Mouse (Mus musculus) ES-E14 (cell line): ENCODE measurements around the gene Syt13. TPM values are rescaled to one million over a fixed set of nuclear protein-coding genes. Genes with fewer than 3 reads are reported as not detected.

Experiments used
- DNase-seq: peaks from one replicate; pipeline ENCODE4 v3.0.0-alpha.2; 2013; ENCODE audit warnings: low read depth, low spot score
- H3K27ac ChIP-seq: 2 replicates; pipeline ENCODE4 v1.5.1; 2012; ENCODE audit warnings: low read depth, mild to moderate bottlenecking, low read length, moderate library complexity, mixed read lengths; ENCODE audit not compliant: poor library complexity, insufficient read depth, severe bottlenecking
- H3K36me3 ChIP-seq: 2 replicates; pipeline ENCODE4 v1.6.1; 2012; ENCODE audit warnings: mild to moderate bottlenecking, low read length, moderate library complexity, mixed read lengths; ENCODE audit not compliant: control insufficient read depth, poor library complexity, insufficient read depth, severe bottlenecking
- H3K4me1 ChIP-seq, 2 experiments: fragments of 150-350 bp in 1 of 2; sonication (generic) in 1 of 2; 2 replicates each; pipeline ENCODE4 v1.6.1; 2012; ENCODE audit warnings: low read length in 2 of 2, mild to moderate bottlenecking in 1 of 2, mixed read lengths in 1 of 2; ENCODE audit not compliant: control insufficient read depth in 2 of 2, insufficient read depth in 2 of 2, poor library complexity in 1 of 2
- H3K4me3 ChIP-seq, 2 experiments: fragments of 150-350 bp in 1 of 2; sonication (generic) in 1 of 2; 2 replicates each; pipeline ENCODE4 v1.5.1; 2012; ENCODE audit warnings: low read length in 2 of 2, low read depth in 1 of 2, mild to moderate bottlenecking in 1 of 2, mixed read lengths in 1 of 2; ENCODE audit not compliant: insufficient read depth in 1 of 2, poor library complexity in 1 of 2, severe bottlenecking in 1 of 2
- H3K9ac ChIP-seq: 2 replicates; pipeline ENCODE4 v1.6.1; 2012; ENCODE audit warnings: low read depth, mild to moderate bottlenecking, low read length, mixed read lengths; ENCODE audit not compliant: poor library complexity, insufficient read depth, severe bottlenecking
- H3K9me3 ChIP-seq: fragments of 150-350 bp; sonication (generic); 2 replicates; pipeline ENCODE4 v1.6.1; 2012; ENCODE audit warnings: low read depth, mild to moderate bottlenecking, low read length; ENCODE audit not compliant: control insufficient read depth, insufficient read depth
- CHD2 ChIP-seq: IDR thresholded peaks from 2 replicates; pipeline ENCODE4 v1.6.1; 2014; ENCODE audit warnings: mild to moderate bottlenecking, low read depth, low read length, inconsistent platforms
- HCFC1 ChIP-seq: IDR thresholded peaks from 2 replicates; pipeline ENCODE4 v1.6.1; 2012; ENCODE audit warnings: low read length, inconsistent platforms, borderline replicate concordance; ENCODE audit not compliant: insufficient read depth
- MAFK ChIP-seq: IDR thresholded peaks from 2 replicates; pipeline ENCODE4 v1.6.1; 2014; ENCODE audit warnings: mild to moderate bottlenecking, low read depth, low read length, inconsistent platforms; ENCODE audit not compliant: insufficient read depth
- ZC3H11A ChIP-seq: IDR thresholded peaks from 2 replicates; pipeline ENCODE4 v1.6.1; 2012; ENCODE audit warnings: low read depth, mild to moderate bottlenecking, inconsistent platforms, low read length, borderline replicate concordance
- ZNF384 ChIP-seq: IDR thresholded peaks from 2 replicates; pipeline ENCODE4 v1.6.1; 2012; ENCODE audit warnings: low read depth, low read length, inconsistent platforms
- in situ Hi-C, 2 experiments: fragments of 600-800 bp; cut with MboI; formaldehyde crosslinking; loops; one replicate each; pipeline ENCODE4 v1.15.1; 2025; ENCODE audit warnings: low sequenced_read_pairs in 2 of 2, inconsistent platforms in 1 of 2; ENCODE audit not compliant: unreplicated experiment in 2 of 2
- total RNA-seq: library from RNA; depleted of rRNA; stranded (reverse); fragments of 300-350 nt; gene quantifications from 2 replicates; pipeline ENCODE4 v1.2.3, GENCODE M21; 2012

The Syt13 gene
- total RNA-seq, 1 experiment = 5.8 TPM

DNA sequence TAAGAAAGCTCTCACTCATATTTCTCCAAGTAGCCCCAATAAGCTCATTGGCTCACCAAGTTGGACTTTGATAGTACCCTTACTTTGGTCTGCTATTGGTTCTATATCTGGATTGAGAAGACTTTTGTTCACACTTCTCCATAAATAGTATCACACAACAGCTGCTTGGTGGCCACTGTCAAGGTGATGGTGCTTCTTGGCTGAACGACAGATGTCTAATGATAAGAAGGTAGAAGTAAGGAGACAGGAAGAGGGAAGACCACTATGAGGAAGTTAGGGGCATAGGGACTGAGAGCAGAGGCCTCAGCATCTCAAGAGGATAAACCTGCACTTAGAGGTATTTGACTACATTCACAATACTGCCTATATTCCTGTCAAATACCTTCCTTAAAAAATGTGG, 49.4 kb downstream of the Syt13 start:
- Histone ChIP-seq H3K9me3 (no peaks in the 10 kb centered on the region), H3K4me3 (no peak overlapping the region), H3K27ac (no peak overlapping the region), H3K4me1 (peaks cover 2 to 13% of the 10 kb centered on the region in 2 experiments; a peak in 2 of 4 replicates), H3K9ac (no peak overlapping the region), H3K36me3 (no peaks in the 10 kb centered on the region)
- DNase-seq = no peak
- TF ChIP-seq ZC3H11A (no peak), CHD2 (no peak), MAFK (no peak), HCFC1 (no peak), ZNF384 (no peak)
- in situ Hi-C loops = no loop called here

DNA sequence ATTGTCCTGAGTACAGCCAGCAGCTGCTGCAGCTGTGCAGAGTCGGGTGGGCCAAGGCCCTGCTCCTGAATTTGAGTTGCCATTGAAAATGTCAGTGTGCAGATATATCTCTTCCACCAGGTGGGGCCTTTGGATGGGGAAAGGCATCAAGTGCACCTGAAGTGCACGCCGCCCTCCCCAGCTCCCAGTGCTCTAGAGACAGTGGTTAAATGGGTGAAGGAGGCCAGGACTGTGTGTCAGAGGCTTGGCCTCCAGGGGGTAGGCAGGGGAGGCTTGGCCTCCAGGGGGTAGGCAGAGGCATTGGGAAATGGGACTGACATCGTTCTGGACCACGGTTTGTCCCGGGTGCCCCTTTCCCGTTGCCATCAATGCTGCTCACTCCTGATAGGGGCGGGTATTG, 51.4 kb downstream of the Syt13 start:
- H3K9ac ChIP-seq = no peak overlapping the region
- no peaks in the 10 kb centered on the region for H3K36me3 ChIP-seq
- TF ChIP-seq ZNF384 (no peak), CHD2 (no peak), HCFC1 (no peak), MAFK (no peak)
- no peak for DNase-seq
- no peak overlapping the region for H3K27ac ChIP-seq
- in situ Hi-C loops = no loop called here
- no peaks in the 10 kb centered on the region for H3K9me3 ChIP-seq
- H3K4me3 ChIP-seq = no peak overlapping the region
- peaks cover 2 to 13% of the 10 kb centered on the region in 2 experiments; a peak in 2 of 4 replicates for H3K4me1 ChIP-seq

DNA sequence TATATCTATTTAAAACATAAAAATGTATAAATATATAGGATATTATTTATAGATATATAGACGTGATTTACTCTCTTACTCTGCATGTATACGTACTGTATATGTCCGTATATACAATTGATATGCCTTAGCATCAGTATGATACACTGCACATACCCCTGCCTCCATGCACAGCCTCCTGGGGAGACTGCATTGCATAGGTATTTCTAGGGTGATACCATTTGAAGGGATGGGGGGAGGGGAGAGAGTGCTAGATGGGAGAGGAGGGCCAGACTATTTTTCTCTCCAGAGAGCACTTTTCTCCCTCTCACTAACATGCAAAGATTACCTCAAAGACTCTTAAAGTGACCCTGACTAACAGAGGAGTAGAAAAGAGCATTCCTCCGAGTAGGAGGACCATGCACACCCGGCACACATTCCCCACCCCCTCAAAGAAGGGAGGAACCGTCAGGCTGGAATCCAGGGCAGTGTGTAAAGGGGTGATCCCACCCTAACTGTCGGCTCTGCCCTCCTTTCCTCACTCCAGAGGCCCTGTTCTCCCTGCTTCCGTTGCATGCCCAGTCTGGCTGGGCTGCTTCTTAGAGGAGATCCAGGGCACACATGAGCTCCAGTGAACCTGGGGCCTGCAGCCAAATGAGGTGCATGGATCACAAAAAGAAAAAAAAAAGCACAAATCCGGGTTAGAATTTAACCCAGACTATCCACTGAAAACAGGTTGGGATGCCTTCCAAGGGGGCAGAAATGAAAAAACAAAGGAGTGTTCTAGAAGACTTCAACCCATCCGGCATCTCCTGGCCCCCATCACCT, 52.3 kb downstream of the Syt13 start:
- in situ Hi-C loops = no loop called here

DNA sequence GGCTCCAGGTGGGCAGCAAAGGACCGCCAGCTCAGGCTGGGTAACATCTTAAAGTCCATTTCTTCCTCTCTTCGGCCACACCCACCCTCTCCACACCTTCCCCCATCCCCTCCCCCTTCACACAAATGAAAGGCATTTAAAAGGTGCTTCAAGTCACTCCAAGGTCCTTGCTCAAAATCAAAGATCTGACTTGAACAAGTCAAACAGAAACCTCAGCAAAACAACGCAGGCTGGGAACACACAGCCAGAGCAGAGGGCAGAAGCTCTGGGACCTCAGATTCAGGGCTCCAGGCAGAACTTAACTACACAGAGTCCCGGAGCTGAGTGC, 52.9 kb downstream of the Syt13 start:
- Histone ChIP-seq H3K36me3 (no peaks in the 10 kb centered on the region), H3K4me3 (no peak overlapping the region), H3K9ac (no peak overlapping the region; the same call in 1 of the 2 replicates), H3K27ac (no peak overlapping the region), H3K4me1 (peaks cover 2 to 13% of the 10 kb centered on the region in 2 experiments; a peak in 3 of 4 replicates), H3K9me3 (no peaks in the 10 kb centered on the region)
- no peak for TF ChIP-seq ZC3H11A
- TF ChIP-seq HCFC1 = no peak
- TF ChIP-seq MAFK = no peak
- TF ChIP-seq ZNF384 = no peak
- TF ChIP-seq CHD2 = no peak
- in situ Hi-C loops = no loop called here
- no peak for DNase-seq

More for the DNA sequence above, 52.3 kb downstream of the Syt13 start:
- H3K9ac ChIP-seq = no peak overlapping the region
- DNase-seq = no peak
- H3K36me3 ChIP-seq = no peaks in the 10 kb centered on the region
- no peak for TF ChIP-seq ZC3H11A
- no peak for TF ChIP-seq CHD2
- peaks cover 2 to 13% of the 10 kb centered on the region in 2 experiments; a peak in 3 of 4 replicates for H3K4me1 ChIP-seq
- H3K27ac ChIP-seq = no peak overlapping the region
- no peaks in the 10 kb centered on the region for H3K9me3 ChIP-seq
- no peak overlapping the region for H3K4me3 ChIP-seq

DNA sequence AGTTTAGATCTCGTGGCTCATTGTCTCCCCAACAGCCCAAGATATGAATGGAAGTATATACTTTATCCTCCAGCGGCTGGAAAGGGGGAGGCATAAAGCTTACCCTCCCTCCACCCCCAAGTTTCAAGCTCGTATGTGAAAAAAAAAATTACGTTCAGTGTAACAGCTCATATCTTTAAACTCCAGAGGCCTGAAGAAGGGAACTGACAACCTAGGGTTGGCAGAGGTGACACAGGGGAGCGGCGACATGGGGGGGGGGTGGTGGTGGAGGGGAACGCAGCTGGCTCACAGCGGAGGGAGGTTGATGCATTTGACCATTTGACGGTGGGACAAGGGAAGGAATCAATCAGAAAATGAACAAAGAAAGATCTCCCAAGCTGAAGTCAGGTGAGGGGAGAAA, 56.2 kb downstream of the Syt13 start:
- H3K36me3 ChIP-seq = no peaks in the 10 kb centered on the region
- no peak for DNase-seq
- H3K4me1 ChIP-seq = peaks cover 4 to 30% of the 10 kb centered on the region in 2 experiments; a peak in 3 of 4 replicates
- in situ Hi-C loops = no loop called here
- TF ChIP-seq HCFC1 (no peak), ZNF384 (no peak), ZC3H11A (no peak), MAFK (no peak), CHD2 (no peak)
- no peak overlapping the region for H3K9ac ChIP-seq
- no peak overlapping the region for H3K4me3 ChIP-seq
- H3K27ac ChIP-seq = no peak overlapping the region
- H3K9me3 ChIP-seq = no peaks in the 10 kb centered on the region
